Mouse (Mus musculus) neural tube, embryonic 15.5 days (tissue): ENCODE results near the gene Timm29. TPM values are rescaled to one million over a fixed set of nuclear protein-coding genes. Genes with fewer than 3 reads are reported as not detected.
"Not testable (repeated sequence)": the region's sequence is repeated elsewhere in the genome, so short reads cannot be mapped to it uniquely, and the experiment has no call there.

Experiments used
- ATAC-seq: fragments of 200-750 bp; cut with Nextera tagmentation; 2 replicates; pipeline ENCODE4 v1.8.0; 2017; ENCODE audit warnings: mild to moderate bottlenecking, moderate TSS enrichment, moderate library complexity; ENCODE audit not compliant: low FRiP score
- H3K27ac ChIP-seq: fragments of 300-500 bp; sonication (generic); replicated peaks from 2 replicates; pipeline ENCODE4 v1.5.1; 2015; ENCODE audit warnings: mild to moderate bottlenecking, inconsistent platforms
- H3K27me3 ChIP-seq: fragments of 300-500 bp; sonication (generic); replicated peaks from 2 replicates; pipeline ENCODE4 v1.6.1; 2015; ENCODE audit warnings: inconsistent platforms
- H3K36me3 ChIP-seq: fragments of 300-500 bp; sonication (generic); 2 replicates; pipeline ENCODE4 v1.6.1; 2015; ENCODE audit warnings: inconsistent platforms
- H3K4me1 ChIP-seq: fragments of 300-500 bp; sonication (generic); 2 replicates; pipeline ENCODE4 v1.6.1; 2015; ENCODE audit warnings: inconsistent platforms
- H3K4me2 ChIP-seq: fragments of 300-500 bp; sonication (generic); 2 replicates; pipeline ENCODE4 v1.6.1; 2015; ENCODE audit warnings: inconsistent platforms, mild to moderate bottlenecking, moderate library complexity
- H3K4me3 ChIP-seq: fragments of 300-500 bp; sonication (generic); replicated peaks from 2 replicates; pipeline ENCODE4 v1.5.1; 2015; ENCODE audit warnings: mild to moderate bottlenecking, inconsistent platforms
- H3K9ac ChIP-seq: fragments of 300-500 bp; sonication (generic); replicated peaks from 2 replicates; pipeline ENCODE4 v1.6.1; 2015; ENCODE audit warnings: mild to moderate bottlenecking, inconsistent platforms
- H3K9me3 ChIP-seq: fragments of 300-500 bp; sonication (generic); replicated peaks from 2 replicates; pipeline ENCODE4 v1.6.1; 2016; ENCODE audit warnings: inconsistent platforms
- WGBS: fragments of 180-500 bp; shearing (Covaris S2); methylation state at CpG from one replicate; pipeline ENCODE4 v1.1.7; 2015; ENCODE audit warnings: mixed read lengths; 5-methylcytosine and 5-hydroxymethylcytosine counted together
- polyA plus RNA-seq: library from polyadenylated mRNA; unstranded; fragments of >200 nt; fragmentation: Nextera tagmentation; extraction: Ambion mirVana; gene quantifications from 2 replicates; pipeline ENCODE4 v1.2.1, GENCODE M21; 2015

Timm29 gene
- polyA plus RNA-seq, 1 experiment from 2014 or later = 54.4 TPM

DNA sequence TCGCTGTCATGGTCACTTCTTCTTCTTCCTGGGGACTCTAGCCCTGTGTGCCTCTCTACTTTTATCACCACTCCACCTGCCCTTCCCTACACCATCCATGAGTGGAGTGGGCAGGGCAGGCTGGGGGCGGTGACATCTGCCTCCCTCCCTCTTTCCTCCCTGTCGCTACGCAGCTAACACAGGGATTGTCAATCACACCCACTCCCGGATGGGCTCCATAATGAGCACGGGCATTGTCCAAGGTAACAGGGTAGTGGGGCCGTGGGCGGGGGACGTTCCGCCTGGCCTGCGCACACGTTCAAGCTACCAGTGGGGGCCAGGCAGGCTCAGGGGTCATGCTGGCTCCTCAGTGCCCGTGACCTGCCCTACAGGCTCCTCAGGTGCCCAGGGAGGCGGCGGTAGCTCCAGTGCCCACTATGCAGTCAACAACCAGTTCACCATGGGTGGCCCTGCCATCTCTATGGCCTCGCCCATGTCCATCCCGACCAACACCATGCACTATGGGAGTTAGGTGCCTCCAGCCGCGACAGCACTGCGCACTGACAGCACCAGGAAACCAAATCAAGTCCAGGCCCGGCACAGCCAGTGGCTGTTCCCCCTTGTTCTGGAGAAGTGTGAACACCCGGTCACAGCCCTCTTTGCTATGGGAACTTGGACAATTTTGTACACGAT, 4.7 kb upstream of the Timm29 start:
- no peak overlapping the region for H3K27ac ChIP-seq
- H3K36me3 ChIP-seq = peaks cover 76% of the 10 kb centered on the region
- H3K4me1 ChIP-seq = peaks cover 15% of the 10 kb centered on the region
- no peak overlapping the region for H3K9ac ChIP-seq
- ATAC-seq = no peak
- no peaks in the 10 kb centered on the region for H3K9me3 ChIP-seq
- whole genome bisulfite sequencing = 91% methylated on average over 23 of the region's 23 CpGs
- H3K4me3 ChIP-seq = no peak overlapping the region
- no peaks in the 10 kb centered on the region for H3K27me3 ChIP-seq
- H3K4me2 ChIP-seq = no peak overlapping the region

DNA sequence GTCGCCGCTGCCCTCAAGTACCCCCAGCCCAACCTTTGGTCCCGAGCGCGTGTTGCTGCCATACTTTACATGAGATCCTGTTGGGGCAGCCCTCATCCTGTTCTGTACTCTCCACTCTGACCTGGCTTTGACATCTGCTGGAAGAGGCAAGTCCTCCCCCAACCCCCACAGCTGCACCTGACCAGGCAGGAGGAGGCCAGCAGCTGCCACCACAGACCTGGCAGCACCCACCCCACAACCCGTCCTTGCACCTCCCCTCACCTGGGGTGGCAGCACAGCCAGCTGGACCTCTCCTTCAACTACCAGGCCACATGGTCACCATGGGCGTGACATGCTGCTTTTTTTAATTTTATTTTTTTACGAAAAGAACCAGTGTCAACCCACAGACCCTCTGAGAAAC, 4.2 kb upstream of the Timm29 start:
- H3K4me1 ChIP-seq = peaks cover 15% of the 10 kb centered on the region

DNA sequence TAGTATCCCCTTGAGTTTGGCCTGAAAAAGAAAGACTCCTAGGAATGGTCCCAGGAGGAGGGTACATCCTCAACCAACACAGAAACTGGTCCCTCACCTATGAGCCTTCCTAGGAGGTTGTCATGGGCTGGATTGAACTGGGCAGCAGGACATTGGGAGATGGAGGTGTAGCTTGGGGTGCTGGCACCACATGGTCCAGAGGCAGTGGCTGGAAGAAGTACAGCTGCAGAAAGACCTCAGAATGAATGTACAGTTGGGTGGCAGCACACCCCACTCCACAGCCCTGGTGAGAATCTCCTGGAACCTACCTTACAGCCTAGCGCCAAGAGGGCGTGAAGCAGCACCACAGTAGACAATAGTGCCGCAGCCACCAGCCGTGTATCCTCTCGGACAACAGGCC, 3.0 kb upstream of the Timm29 start:
- Histone ChIP-seq H3K27me3 (no peaks in the 10 kb centered on the region), H3K4me3 (no peak overlapping the region), H3K9me3 (no peaks in the 10 kb centered on the region), H3K36me3 (peaks cover 62% of the 10 kb centered on the region), H3K9ac (no peak overlapping the region), H3K4me2 (no peak overlapping the region), H3K27ac (no peak overlapping the region), H3K4me1 (peaks cover 25% of the 10 kb centered on the region)
- 95% methylated on average over 5 of the region's 5 CpGs for WGBS
- ATAC-seq = no peak

More for the DNA sequence above, 4.2 kb upstream of the Timm29 start:
- Histone ChIP-seq H3K9me3 (no peaks in the 10 kb centered on the region), H3K4me3 (no peak overlapping the region), H3K9ac (no peak overlapping the region), H3K4me2 (no peak overlapping the region), H3K27me3 (no peaks in the 10 kb centered on the region), H3K36me3 (peaks cover 71% of the 10 kb centered on the region), H3K27ac (no peak overlapping the region)
- no peak for ATAC-seq
- WGBS = 93% methylated on average over 8 of the region's 8 CpGs

DNA sequence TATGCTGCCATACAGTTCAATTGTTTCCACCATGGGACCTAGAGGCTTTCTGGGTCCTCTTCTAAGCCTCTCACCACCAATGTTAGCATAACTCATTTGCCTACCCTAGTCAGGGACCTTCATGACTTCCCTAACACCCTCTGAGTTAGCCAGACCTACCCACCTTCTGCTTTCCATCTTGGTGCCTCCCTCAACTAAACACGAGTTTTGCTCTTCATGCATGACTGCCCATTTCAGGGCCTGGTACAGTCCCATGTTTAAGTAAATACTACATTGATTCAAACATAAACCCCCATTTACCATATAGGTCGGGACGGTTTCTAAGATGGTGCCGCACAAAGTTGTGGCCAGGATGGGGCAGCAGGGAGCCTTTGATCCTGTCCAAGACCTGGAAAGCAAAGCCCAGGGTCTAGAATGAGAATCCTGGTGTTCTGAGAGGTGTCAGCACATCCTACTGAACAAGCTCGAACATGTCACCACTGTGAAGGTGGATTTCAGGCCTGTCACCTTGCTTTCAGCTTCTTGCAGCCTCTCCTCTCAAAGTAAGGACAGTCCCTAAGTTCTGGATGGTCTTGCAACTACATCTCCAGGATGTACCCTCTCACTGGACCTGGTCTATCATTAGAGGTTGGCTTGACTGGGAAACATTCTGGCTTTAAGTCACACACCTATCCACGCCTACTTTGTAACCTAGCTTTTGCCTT, 1.2 kb upstream of the Timm29 start:
- peak overlapping the region; percentile 63; the same call in 1 of the 2 replicates for H3K9ac ChIP-seq
- H3K27me3 ChIP-seq = no peaks in the 10 kb centered on the region
- peak overlapping the region; percentile 74; the same call in 1 of the 2 replicates for H3K4me3 ChIP-seq
- H3K36me3 ChIP-seq = peaks cover 55% of the 10 kb centered on the region
- peak overlapping the region; percentile 75 for H3K4me2 ChIP-seq
- ATAC-seq = no peak
- 86% methylated on average over 6 of the region's 6 CpGs for WGBS
- no peaks in the 10 kb centered on the region for H3K9me3 ChIP-seq
- no peak overlapping the region for H3K27ac ChIP-seq
- H3K4me1 ChIP-seq = peaks cover 36% of the 10 kb centered on the region

DNA sequence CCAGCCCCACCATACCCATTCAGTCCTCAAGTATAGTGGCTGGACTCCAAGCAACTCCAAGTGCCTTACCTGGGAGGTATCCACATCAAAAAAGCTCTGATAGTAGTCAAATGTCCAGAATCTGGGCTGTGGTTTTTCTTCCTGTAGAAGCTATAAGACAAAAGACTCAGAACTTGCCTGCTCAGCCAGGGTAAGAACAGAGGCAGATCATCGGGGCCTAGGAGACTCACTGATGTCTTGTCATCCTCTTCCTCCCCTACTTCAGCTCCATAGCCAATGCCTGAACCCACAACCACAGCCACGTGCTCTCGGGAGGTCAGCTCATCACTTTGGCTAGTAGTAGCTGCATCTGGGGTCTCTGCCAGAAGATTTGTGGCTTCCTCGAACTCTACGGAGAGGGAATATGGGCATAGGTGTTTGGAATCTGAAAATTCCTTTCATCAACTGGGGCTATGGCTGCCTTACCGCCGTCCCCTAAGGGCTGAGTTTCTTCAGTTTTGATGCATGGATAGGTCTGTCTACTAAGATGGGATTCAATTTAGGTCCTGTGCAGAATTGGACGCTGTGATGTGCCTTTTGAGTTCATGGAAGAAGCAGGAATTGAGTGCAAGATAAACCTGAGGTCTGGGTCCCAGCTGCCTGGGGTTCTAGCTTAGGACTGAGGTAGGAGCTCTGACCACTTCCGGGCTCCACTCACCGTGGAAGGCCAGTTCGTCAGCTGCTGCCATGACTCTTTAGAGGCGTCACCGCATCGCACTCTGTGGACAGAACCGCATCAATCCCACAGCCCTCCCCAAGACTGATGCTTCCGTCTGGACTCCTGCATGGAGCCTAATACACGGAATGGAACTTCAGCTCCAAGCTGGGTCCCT, 455 bp upstream of the Timm29 start:
- Histone ChIP-seq H3K27me3 (no peaks in the 10 kb centered on the region), H3K9ac (peak overlapping the region; percentile 63), H3K4me1 (peaks cover 36% of the 10 kb centered on the region), H3K4me3 (peak overlapping the region; percentile 74), H3K4me2 (peak overlapping the region; percentile 75), H3K27ac (peak overlapping the region; percentile 84), H3K9me3 (no peaks in the 10 kb centered on the region), H3K36me3 (peaks cover 51% of the 10 kb centered on the region)
- WGBS = 23% methylated on average over 17 of the region's 17 CpGs
- peak; percentile 81 for ATAC-seq

DNA sequence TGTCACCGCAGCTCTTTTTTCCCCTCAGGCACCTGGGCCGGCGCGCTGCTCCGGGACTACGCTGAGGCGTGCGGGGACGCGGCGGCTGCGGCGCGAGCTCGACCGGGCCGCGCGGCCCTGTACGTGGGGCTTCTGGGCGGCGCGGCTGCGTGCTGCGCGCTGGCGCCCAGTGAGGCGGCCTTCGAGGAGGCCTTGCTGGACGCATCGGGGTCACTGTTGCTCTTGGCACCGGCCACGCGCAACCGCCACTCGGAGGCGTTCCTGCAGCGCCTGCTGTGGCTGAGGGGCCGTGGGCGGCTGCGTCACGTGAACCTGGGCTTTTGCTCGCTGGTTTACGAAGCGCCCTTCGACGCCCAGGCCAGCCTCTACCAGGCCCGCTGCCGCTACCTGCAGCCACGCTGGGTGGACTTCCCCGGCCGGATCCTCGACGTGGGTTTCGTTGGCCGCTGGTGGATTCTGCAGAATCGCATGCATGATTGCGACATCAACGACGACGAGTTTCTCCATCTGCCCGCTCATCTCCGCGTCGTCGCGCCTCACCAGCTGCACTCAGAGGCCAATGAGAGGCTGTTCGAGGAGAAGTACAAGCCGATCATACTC, 700 bp downstream of the Timm29 start:
- Histone ChIP-seq H3K4me3 (peak overlapping the region; percentile 74), H3K9ac (peak overlapping the region; percentile 81), H3K4me1 (peaks cover 36% of the 10 kb centered on the region), H3K27ac (peak overlapping the region; percentile 88), H3K9me3 (no peaks in the 10 kb centered on the region), H3K4me2 (peak overlapping the region; percentile 75), H3K27me3 (no peaks in the 10 kb centered on the region), H3K36me3 (peaks cover 39% of the 10 kb centered on the region)
- peak; percentile 69 for ATAC-seq
- 2% methylated on average over 68 of the region's 69 CpGs for WGBS

DNA sequence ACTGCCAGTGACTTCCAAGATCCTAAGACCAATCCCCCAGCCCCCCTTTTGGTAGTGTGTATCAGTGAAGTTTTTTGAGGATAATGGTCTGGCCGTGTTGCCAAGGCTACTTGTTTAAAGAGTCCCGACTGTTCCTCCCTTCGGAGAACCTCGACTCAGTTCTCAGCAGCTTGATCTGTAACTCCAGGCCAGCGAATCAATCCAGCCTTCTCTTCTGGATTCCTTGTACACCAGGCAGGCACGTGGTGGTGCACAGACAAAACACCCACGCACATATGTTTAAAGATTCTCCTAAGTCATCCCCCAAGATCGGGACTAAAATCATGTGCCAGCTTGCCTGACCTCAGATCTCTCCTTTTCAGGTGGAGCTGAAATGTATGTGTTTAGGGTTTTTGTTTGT, 1.8 kb downstream of the Timm29 start:
- not testable (repeated sequence) for H3K9me3 ChIP-seq, H3K27me3 ChIP-seq, ATAC-seq, H3K27ac ChIP-seq
- Histone ChIP-seq H3K4me1 (peaks cover 36% of the 10 kb centered on the region), H3K9ac (peak overlapping the region; percentile 81; the same call in 1 of the 2 replicates), H3K4me3 (peak overlapping the region; percentile 74), H3K36me3 (peaks cover 28% of the 10 kb centered on the region), H3K4me2 (peak overlapping the region; percentile 75)
- WGBS = 89% methylated on average over 8 of the region's 8 CpGs

DNA sequence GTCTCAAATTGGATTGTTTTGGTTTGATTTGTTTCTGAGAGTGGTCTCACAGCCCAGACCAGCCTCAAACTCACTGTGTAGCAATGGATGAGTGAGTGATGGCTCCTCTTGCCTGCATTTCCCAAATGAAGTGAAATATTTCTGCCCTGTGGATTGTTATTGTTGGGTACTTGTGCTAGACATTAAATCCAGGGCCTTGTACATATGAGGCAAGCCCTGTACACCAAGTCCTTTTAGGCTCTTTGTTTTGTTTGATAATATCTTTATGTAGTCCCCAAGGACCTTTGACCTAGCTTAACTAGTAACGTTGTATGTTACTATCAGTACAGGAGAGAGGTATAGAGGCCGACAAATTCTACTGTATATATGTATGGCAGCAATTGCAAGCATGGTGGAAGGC, 2.3 kb downstream of the Timm29 start:
- no peak for ATAC-seq
- Histone ChIP-seq H3K27me3 (no peaks in the 10 kb centered on the region), H3K9ac (0 out of 2 replicates have a peak overlapping the region, but pooled peaks have one; percentile 81), H3K4me2 (peak overlapping the region; percentile 75), H3K4me3 (no peak overlapping the region), H3K36me3 (peaks cover 23% of the 10 kb centered on the region), H3K27ac (no peak overlapping the region), H3K4me1 (peaks cover 36% of the 10 kb centered on the region), H3K9me3 (no peaks in the 10 kb centered on the region)
- WGBS = 94% methylated on average over 2 of the region's 2 CpGs

DNA sequence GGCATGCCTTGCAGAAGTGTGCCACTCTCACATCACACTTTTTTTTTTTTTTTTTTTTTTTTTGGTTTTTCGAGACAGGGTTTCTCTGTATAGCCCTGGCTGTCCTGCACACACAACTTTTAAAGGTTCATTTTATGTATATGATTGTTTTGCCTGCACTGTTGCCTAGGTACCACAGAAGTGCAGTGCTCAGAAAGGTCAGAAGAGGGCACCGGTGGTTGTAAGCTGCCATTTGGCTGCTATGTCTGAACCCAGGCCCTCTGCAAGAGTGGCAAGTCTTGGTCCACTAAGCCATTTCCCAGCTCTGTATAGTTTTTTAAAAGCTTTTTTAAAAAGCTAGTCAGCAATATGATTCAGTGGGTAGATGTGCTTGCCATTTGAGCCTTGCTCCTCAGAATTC, 5.7 kb downstream of the Timm29 start:
- no peaks in the 10 kb centered on the region for H3K9me3 ChIP-seq
- H3K4me3 ChIP-seq = no peak overlapping the region
- WGBS = 47% methylated on average over 2 of the region's 2 CpGs
- no peak for ATAC-seq
- H3K27ac ChIP-seq = no peak overlapping the region
- no peak overlapping the region for H3K4me2 ChIP-seq
- H3K36me3 ChIP-seq = peaks cover 17% of the 10 kb centered on the region; the same call in 1 of the 2 replicates
- H3K27me3 ChIP-seq = no peaks in the 10 kb centered on the region
- no peak overlapping the region for H3K9ac ChIP-seq
- peaks cover 21% of the 10 kb centered on the region for H3K4me1 ChIP-seq

DNA sequence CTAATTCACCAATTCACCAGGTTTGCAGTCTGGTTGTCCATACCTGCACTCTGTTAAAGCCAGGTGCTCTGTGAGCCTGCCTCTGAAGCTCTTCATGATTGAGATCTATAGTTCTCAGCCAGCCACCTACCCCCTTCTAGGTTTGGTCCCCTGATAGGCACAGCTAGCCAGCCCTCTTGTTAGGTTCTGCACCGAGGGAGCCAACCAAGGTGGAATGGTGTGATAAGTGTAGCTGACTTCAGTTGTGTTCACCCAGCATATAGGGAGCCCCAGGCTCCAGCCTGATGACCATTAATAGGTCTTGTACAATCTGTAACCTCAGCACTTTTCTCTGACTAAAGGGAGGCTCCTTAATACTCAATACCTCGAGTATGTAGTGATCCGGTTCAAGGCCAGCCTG, 7.7 kb downstream of the Timm29 start:
- Histone ChIP-seq H3K4me2 (no peak overlapping the region), H3K4me1 (peaks cover 4% of the 10 kb centered on the region), H3K36me3 (peaks cover 10% of the 10 kb centered on the region; the same call in 1 of the 2 replicates), H3K27ac (no peak overlapping the region), H3K9ac (no peak overlapping the region), H3K27me3 (no peaks in the 10 kb centered on the region), H3K4me3 (no peak overlapping the region), H3K9me3 (no peaks in the 10 kb centered on the region)
- no peak for ATAC-seq
- whole genome bisulfite sequencing = 80% methylated on average over 3 of the region's 3 CpGs

DNA sequence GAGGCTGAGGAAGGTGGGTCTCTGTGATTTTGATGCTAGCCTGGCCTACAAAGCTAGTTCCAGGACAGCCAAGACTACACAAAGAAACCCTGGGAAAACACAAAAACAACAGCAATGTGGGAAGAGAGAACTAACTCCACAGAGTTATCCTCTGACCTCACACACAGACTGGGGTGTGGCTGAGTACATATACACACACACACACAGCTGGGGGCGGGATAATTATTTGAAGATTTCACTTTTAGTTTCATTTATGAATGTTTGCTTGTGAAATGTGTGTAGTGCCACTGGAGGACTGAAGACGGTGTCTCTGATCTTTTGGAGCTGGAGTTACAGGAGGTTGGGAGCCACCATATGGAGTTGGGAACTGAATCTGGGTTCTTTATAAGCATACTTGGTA, 8.6 kb downstream of the Timm29 start:
- H3K36me3 ChIP-seq = peaks cover 6% of the 10 kb centered on the region; the same call in 1 of the 2 replicates
- no peaks in the 10 kb centered on the region for H3K4me1 ChIP-seq
- H3K27me3 ChIP-seq = no peaks in the 10 kb centered on the region
- H3K9ac ChIP-seq = no peak overlapping the region
- no peak for ATAC-seq
- H3K4me2 ChIP-seq = no peak overlapping the region
- no peaks in the 10 kb centered on the region for H3K9me3 ChIP-seq
- H3K27ac ChIP-seq = no peak overlapping the region
- H3K4me3 ChIP-seq = no peak overlapping the region
- 85% methylated on average over 2 of the region's 2 CpGs for WGBS
